Mouse (Mus musculus) erythroblast, embryonic 14.5 days (primary cell): ENCODE results near the gene Rab33a. TPM values are rescaled to one million over a fixed set of nuclear protein-coding genes. Genes with fewer than 3 reads are reported as not detected.

Source experiments
- H3K27me3 ChIP-seq: 2 replicates; pipeline ENCODE4 v1.6.1; 2012; ENCODE audit warnings: inconsistent platforms; ENCODE audit not compliant: control insufficient read depth
- H3K36me3 ChIP-seq: 2 replicates; pipeline ENCODE4 v1.6.1; 2012; ENCODE audit warnings: mild to moderate bottlenecking, inconsistent platforms; ENCODE audit not compliant: control insufficient read depth
- H3K4me1 ChIP-seq: 2 replicates; pipeline ENCODE4 v1.6.1; 2012; ENCODE audit warnings: inconsistent platforms; ENCODE audit not compliant: control insufficient read depth
- H3K4me3 ChIP-seq: replicated peaks from 2 replicates; pipeline ENCODE3; 2012; ENCODE audit warnings: moderate library complexity, mild to moderate bottlenecking, inconsistent platforms
- H3K9me3 ChIP-seq: 2 replicates; pipeline ENCODE4 v1.6.1; 2012; ENCODE audit warnings: low read length, inconsistent platforms, mixed read lengths; ENCODE audit not compliant: control insufficient read depth
- GATA1 ChIP-seq: IDR thresholded peaks from 2 replicates; pipeline ENCODE4 v1.6.1; 2012; ENCODE audit warnings: low read length, inconsistent platforms, mixed read lengths
- TAL1 ChIP-seq: IDR thresholded peaks from 3 replicates; pipeline ENCODE4 v1.6.1; 2012; ENCODE audit warnings: low read length, inconsistent platforms, mixed read lengths
- polyA plus RNA-seq: library from polyadenylated mRNA; stranded (reverse); fragments of >175 nt; gene quantifications from 2 replicates; pipeline ENCODE4 v1.2.3, GENCODE M21; 2012

The Rab33a gene
- polyA plus RNA-seq, 1 experiment = not detected

DNA sequence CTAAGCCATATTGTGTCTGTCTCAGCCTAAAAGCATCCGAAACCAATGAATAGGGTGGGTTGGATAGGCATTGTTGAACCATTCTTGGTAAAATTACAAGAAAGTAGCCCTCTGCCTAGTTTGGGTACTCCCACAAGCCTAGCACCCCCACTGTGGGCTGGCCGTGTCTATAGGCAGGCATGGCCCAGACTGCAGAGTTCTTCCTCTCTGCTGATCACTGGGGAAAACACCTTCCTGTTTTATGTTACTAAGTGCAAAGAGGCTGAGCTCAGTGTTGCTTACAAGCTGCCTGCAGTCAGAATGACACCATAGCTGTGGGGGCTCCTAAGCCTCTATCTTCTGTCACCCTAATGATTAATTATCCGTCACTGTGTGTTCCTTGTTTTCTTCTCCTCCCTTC is 4.4 kb downstream of the Rab33a start:
- no peak overlapping the region for H3K4me3 ChIP-seq
- peaks cover 4% of the 10 kb centered on the region; the same call in 1 of the 2 replicates for H3K9me3 ChIP-seq
- H3K27me3 ChIP-seq = peaks cover 26% of the 10 kb centered on the region
- TF ChIP-seq GATA1 = no peak
- TF ChIP-seq TAL1 = no peak
- no peaks in the 10 kb centered on the region for H3K36me3 ChIP-seq
- H3K4me1 ChIP-seq = peaks cover 5% of the 10 kb centered on the region

GRCm38 (mm10) chrX:48525332-48525731 is 6.2 kb downstream of the Rab33a start:
- H3K4me3 ChIP-seq = no peak overlapping the region

DNA sequence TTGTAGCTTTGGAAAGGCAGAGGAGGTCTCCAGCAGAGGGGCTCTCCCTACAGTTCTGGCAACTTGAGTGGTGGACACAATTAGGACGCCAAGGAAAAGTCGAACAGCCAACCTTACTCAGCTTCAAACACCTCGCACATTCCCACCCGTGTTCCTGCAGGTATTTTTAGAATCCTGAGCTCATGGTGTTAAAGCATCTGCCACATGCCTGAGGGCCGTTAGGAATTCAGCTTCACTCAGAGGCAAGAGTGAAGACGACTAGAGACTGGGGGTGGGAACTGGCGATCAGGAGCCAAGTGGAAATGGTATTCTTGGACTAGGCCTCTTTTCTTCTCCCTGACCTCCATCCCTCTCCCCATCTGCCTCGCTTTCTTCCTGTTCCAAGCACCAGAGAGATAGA is 6.8 kb downstream of the Rab33a start:
- H3K9me3 ChIP-seq = no peaks in the 10 kb centered on the region
- TF ChIP-seq TAL1 (no peak), GATA1 (no peak)
- no peaks in the 10 kb centered on the region for H3K36me3 ChIP-seq
- H3K27me3 ChIP-seq = peaks cover 2% of the 10 kb centered on the region; the same call in 1 of the 2 replicates
- no peaks in the 10 kb centered on the region for H3K4me1 ChIP-seq
- H3K4me3 ChIP-seq = no peak overlapping the region

More at GRCm38 (mm10) chrX:48525332-48525731, 6.2 kb downstream of the Rab33a start:
- Histone ChIP-seq H3K27me3 (peaks cover 8% of the 10 kb centered on the region), H3K9me3 (no peaks in the 10 kb centered on the region), H3K36me3 (no peaks in the 10 kb centered on the region), H3K4me1 (no peaks in the 10 kb centered on the region)
- TF ChIP-seq TAL1 = no peak
- no peak for TF ChIP-seq GATA1

GRCm38 (mm10) chrX:48526435-48526834 is 7.3 kb downstream of the Rab33a start:
- Histone ChIP-seq H3K4me3 (no peak overlapping the region), H3K27me3 (peaks cover 2% of the 10 kb centered on the region; the same call in 1 of the 2 replicates), H3K4me1 (no peaks in the 10 kb centered on the region), H3K9me3 (no peaks in the 10 kb centered on the region), H3K36me3 (no peaks in the 10 kb centered on the region)
- no peak for TF ChIP-seq GATA1

- Histone ChIP-seq H3K9me3 (no peaks in the 10 kb centered on the region), H3K4me3 (no peak overlapping the region), H3K27me3 (no peaks in the 10 kb centered on the region), H3K4me1 (no peaks in the 10 kb centered on the region), H3K36me3 (no peaks in the 10 kb centered on the region)
- TF ChIP-seq TAL1 = no peak
- no peak for TF ChIP-seq GATA1
These were observed 13.1 kb downstream of the Rab33a start for GRCm38 (mm10) chrX:48532175-48532574.

Other genes starting within 250 kb of the Rab33a start
- gene Bcorl1, start 177.9 kb upstream of the Rab33a start, polyA plus RNA-seq = 1.6 and 1.9 TPM in 2 replicates
- 0.06 and 0.09 TPM in 2 replicates for gene Elf4, start 56.2 kb upstream of the Rab33a start, polyA plus RNA-seq
- 0.25 and 0.31 TPM in 2 replicates for gene Aifm1, start 5.7 kb upstream of the Rab33a start, polyA plus RNA-seq
- not detected in 2 replicates for gene Zfp280c, start 75.2 kb downstream of the Rab33a start, polyA plus RNA-seq
- gene Slc25a14, start 104.1 kb downstream of the Rab33a start, polyA plus RNA-seq = 0.02 TPM in 1 of 2 replicates, not detected in the other
- gene Gpr119, start 155.2 kb downstream of the Rab33a start, polyA plus RNA-seq = not detected in 2 replicates
- gene Rbmx2, start 175.7 kb downstream of the Rab33a start, polyA plus RNA-seq = 3.3 and 3.9 TPM in 2 replicates